Mouse (Mus musculus) urinary bladder, postnatal 10 days (tissue): ENCODE results near the gene Btbd1.
"Not testable (repeated sequence)": the region's sequence is repeated elsewhere in the genome, so short reads cannot be mapped to it uniquely, and the experiment has no call there.

ENCODE experiments used
- DNase-seq: peaks from one replicate; pipeline ENCODE4 v3.0.0; 2022; ENCODE audit warnings: low spot score

Btbd1 gene

GRCm38 (mm10) chr7:81849633-81850032 is 20.4 kb upstream of the Btbd1 start:
- no peak for DNase-seq

GRCm38 (mm10) chr7:81849214-81849613 is 20.0 kb upstream of the Btbd1 start:
- DNase-seq: no peak

GRCm38 (mm10) chr7:81847777-81848176 is 18.5 kb upstream of the Btbd1 start:
- no peak for DNase-seq

GRCm38 (mm10) chr7:81847010-81847409 is 17.8 kb upstream of the Btbd1 start:
- no peak for DNase-seq

GRCm38 (mm10) chr7:81846008-81846407 is 16.8 kb upstream of the Btbd1 start:
- DNase-seq: no peak

- no peak for DNase-seq
Observed at GRCm38 (mm10) chr7:81845313-81845712, 16.1 kb upstream of the Btbd1 start.

GRCm38 (mm10) chr7:81844801-81845200 is 15.6 kb upstream of the Btbd1 start:
- no peak for DNase-seq

GRCm38 (mm10) chr7:81843903-81844302 is 14.7 kb upstream of the Btbd1 start:
- no peak for DNase-seq

GRCm38 (mm10) chr7:81842998-81843397 is 13.8 kb upstream of the Btbd1 start:
- DNase-seq: no peak

- DNase-seq: no peak
Observed at GRCm38 (mm10) chr7:81842141-81842540, 12.9 kb upstream of the Btbd1 start.

GRCm38 (mm10) chr7:81841439-81841838 is 12.2 kb upstream of the Btbd1 start:
- DNase-seq: no peak

GRCm38 (mm10) chr7:81840661-81841181 is 11.5 kb upstream of the Btbd1 start:
- no peak for DNase-seq

GRCm38 (mm10) chr7:81839746-81840145 is 10.5 kb upstream of the Btbd1 start:
- no peak for DNase-seq

- not testable (repeated sequence) for DNase-seq
Observed at GRCm38 (mm10) chr7:81837771-81838170, 8.5 kb upstream of the Btbd1 start.

- no peak for DNase-seq
Observed at GRCm38 (mm10) chr7:81835430-81835829, 6.2 kb upstream of the Btbd1 start.

GRCm38 (mm10) chr7:81834847-81835246 is 5.6 kb upstream of the Btbd1 start:
- DNase-seq: no peak

- DNase-seq: peak; percentile 21
Observed at GRCm38 (mm10) chr7:81828681-81829378, 401 bp downstream of the Btbd1 start.

- DNase-seq: no peak
Observed at GRCm38 (mm10) chr7:81827806-81828667, 1.2 kb downstream of the Btbd1 start.

- no peak for DNase-seq
Observed at GRCm38 (mm10) chr7:81825381-81825780, 3.9 kb downstream of the Btbd1 start.

GRCm38 (mm10) chr7:81824906-81825305 is 4.3 kb downstream of the Btbd1 start:
- DNase-seq: no peak

- DNase-seq: no peak
Observed at GRCm38 (mm10) chr7:81806067-81806466, 23.2 kb downstream of the Btbd1 start.

GRCm38 (mm10) chr7:81789095-81789757 is 40.0 kb downstream of the Btbd1 start, which contains the start of gene 3110040N11Rik:
TSS of gene 3110040N11Rik (minus strand) at chr7:81789478.
- DNase-seq: peak; percentile 28
